Mouse (Mus musculus) kidney, postnatal 0 days (tissue): ENCODE measurements around the gene Nrd1. TPM values are rescaled to one million over a fixed set of nuclear protein-coding genes. Genes with fewer than 3 reads are reported as not detected.
A peak's percentile ranks its signal among the peaks of the same experiment; 100 is the strongest.

Experiments used
- ATAC-seq: fragments of 200-750 bp; cut with Nextera tagmentation; replicated peaks from 2 replicates; pipeline ENCODE4 v1.8.0; 2017; ENCODE audit warnings: low read depth, moderate number of reproducible peaks, moderate TSS enrichment, moderate library complexity; ENCODE audit not compliant: low FRiP score
- DNase-seq: peaks from one replicate; pipeline ENCODE4 v3.0.0-alpha.2; 2016; ENCODE audit warnings: low spot score
- H3K27ac ChIP-seq: fragments of 300-500 bp; sonication (generic); 2 replicates; pipeline ENCODE4 v1.5.1; 2014; ENCODE audit warnings: mild to moderate bottlenecking
- H3K27me3 ChIP-seq: fragments of 300-500 bp; sonication (generic); 2 replicates; pipeline ENCODE4 v1.6.1; 2014; ENCODE audit warnings: low read length, mixed read lengths; ENCODE audit not compliant: insufficient read depth
- H3K36me3 ChIP-seq: fragments of 300-500 bp; sonication (generic); 2 replicates; pipeline ENCODE4 v1.6.1; 2014; ENCODE audit warnings: low read length, mixed read lengths; ENCODE audit not compliant: insufficient read depth
- H3K4me1 ChIP-seq: fragments of 300-500 bp; sonication (generic); replicated peaks from 2 replicates; pipeline ENCODE4 v1.6.1; 2014; ENCODE audit warnings: antibody characterized with exemption, low read length, mixed read lengths; ENCODE audit not compliant: insufficient read depth
- H3K4me2 ChIP-seq: fragments of 300-500 bp; sonication (generic); 2 replicates; pipeline ENCODE4 v1.6.1; 2014; ENCODE audit warnings: mild to moderate bottlenecking, low read length, moderate library complexity, mixed read lengths
- H3K4me3 ChIP-seq: fragments of 300-500 bp; sonication (generic); replicated peaks from 2 replicates; pipeline ENCODE4 v1.5.1; 2014; ENCODE audit warnings: low read depth, low read length
- H3K9ac ChIP-seq: fragments of 300-500 bp; sonication (generic); 2 replicates; pipeline ENCODE4 v1.6.1; 2014; ENCODE audit warnings: low read depth, low read length
- H3K9me3 ChIP-seq: fragments of 300-500 bp; sonication (generic); replicated peaks from 2 replicates; pipeline ENCODE4 v1.6.1; 2016; ENCODE audit warnings: low read length, inconsistent platforms, mixed read lengths
- CTCF ChIP-seq: IDR thresholded peaks from 2 replicates; pipeline ENCODE4 v1.5.1; 2016; ENCODE audit warnings: antibody characterized with exemption, low read depth, mild to moderate bottlenecking, moderate library complexity
- WGBS: fragments of 180-500 bp; shearing (Covaris S2); extraction: QIAGEN DNeasy Blood & Tissue Kit; methylation state at CpG from one replicate; pipeline ENCODE4 v1.1.7; 2014; 5-methylcytosine and 5-hydroxymethylcytosine counted together
- polyA plus RNA-seq: library from polyadenylated mRNA; unstranded; fragments of >200 nt; fragmentation: Nextera tagmentation; extraction: Ambion mirVana; gene quantifications from 2 replicates; pipeline ENCODE4 v1.2.1, GENCODE M21; 2015

The Nrd1 gene
- polyA plus RNA-seq, 1 experiment from 2014 or later: 43.5 TPM

- Histone ChIP-seq H3K36me3 (peaks cover 14% of the 10 kb centered on the region), H3K9ac (no peak overlapping the region), H3K4me3 (no peak overlapping the region), H3K9me3 (no peaks in the 10 kb centered on the region), H3K4me1 (no peaks in the 10 kb centered on the region), H3K27me3 (no peaks in the 10 kb centered on the region), H3K4me2 (no peak overlapping the region), H3K27ac (no peak overlapping the region)
- no peak for ATAC-seq
- no peak for TF ChIP-seq CTCF
- no peak for DNase-seq
- WGBS: 82% methylated on average over 4 of the region's 4 CpGs
Measured at GRCm38 (mm10) chr4:109019301-109019700, 18.8 kb downstream of the Nrd1 start.

- WGBS: 75% methylated on average over 1 of the region's 1 CpGs
- TF ChIP-seq CTCF: no peak
- no peak overlapping the region for H3K4me3 ChIP-seq
- ATAC-seq: no peak
- H3K27ac ChIP-seq: no peak overlapping the region
- H3K9ac ChIP-seq: no peak overlapping the region
- no peaks in the 10 kb centered on the region for H3K9me3 ChIP-seq
- no peak overlapping the region for H3K4me2 ChIP-seq
- DNase-seq: no peak
- peaks cover 18% of the 10 kb centered on the region for H3K36me3 ChIP-seq
- H3K4me1 ChIP-seq: no peaks in the 10 kb centered on the region
- no peaks in the 10 kb centered on the region for H3K27me3 ChIP-seq
Measured at GRCm38 (mm10) chr4:109021976-109022375, 21.5 kb downstream of the Nrd1 start.

GRCm38 (mm10) chr4:109025061-109025460, 24.6 kb downstream of the Nrd1 start:
- Histone ChIP-seq H3K9me3 (no peaks in the 10 kb centered on the region), H3K27ac (no peak overlapping the region), H3K4me3 (no peak overlapping the region), H3K4me2 (no peak overlapping the region), H3K27me3 (no peaks in the 10 kb centered on the region), H3K36me3 (peaks cover 16% of the 10 kb centered on the region), H3K4me1 (no peaks in the 10 kb centered on the region), H3K9ac (no peak overlapping the region)
- ATAC-seq (no peak), DNase-seq (no peak)
- 64% methylated on average over 3 of the region's 3 CpGs for WGBS
- no peak for TF ChIP-seq CTCF

- no peaks in the 10 kb centered on the region for H3K4me1 ChIP-seq
- no peaks in the 10 kb centered on the region for H3K9me3 ChIP-seq
- no peak overlapping the region for H3K4me2 ChIP-seq
- H3K27me3 ChIP-seq: no peaks in the 10 kb centered on the region
- no peak overlapping the region for H3K9ac ChIP-seq
- DNase-seq (no peak), ATAC-seq (no peak)
- no peak for TF ChIP-seq CTCF
- 84% methylated on average over 3 of the region's 3 CpGs for WGBS
- H3K4me3 ChIP-seq: no peak overlapping the region
- peaks cover 16% of the 10 kb centered on the region for H3K36me3 ChIP-seq
- no peak overlapping the region for H3K27ac ChIP-seq
Measured at GRCm38 (mm10) chr4:109026543-109026942, 26.1 kb downstream of the Nrd1 start.

GRCm38 (mm10) chr4:109029857-109030256, 29.4 kb downstream of the Nrd1 start:
- Histone ChIP-seq H3K9ac (no peak overlapping the region), H3K36me3 (peaks cover 20% of the 10 kb centered on the region; the same call in 1 of the 2 replicates), H3K4me3 (no peak overlapping the region), H3K27ac (no peak overlapping the region), H3K4me1 (no peaks in the 10 kb centered on the region), H3K9me3 (no peaks in the 10 kb centered on the region), H3K27me3 (no peaks in the 10 kb centered on the region), H3K4me2 (no peak overlapping the region)
- ATAC-seq (no peak), DNase-seq (no peak)
- WGBS: 93% methylated on average over 2 of the region's 2 CpGs
- TF ChIP-seq CTCF: no peak

- no peak for TF ChIP-seq CTCF
- no peak overlapping the region for H3K4me3 ChIP-seq
Measured at GRCm38 (mm10) chr4:109030266-109030665, 29.8 kb downstream of the Nrd1 start.

GRCm38 (mm10) chr4:109036327-109036726, 35.9 kb downstream of the Nrd1 start:
- H3K27ac ChIP-seq: no peak overlapping the region
- TF ChIP-seq CTCF: peak; percentile 77
- H3K9me3 ChIP-seq: no peaks in the 10 kb centered on the region
- no peak overlapping the region for H3K4me3 ChIP-seq
- peaks cover 36% of the 10 kb centered on the region for H3K36me3 ChIP-seq
- H3K4me1 ChIP-seq: no peaks in the 10 kb centered on the region
- no peak overlapping the region for H3K4me2 ChIP-seq
- DNase-seq: peak; percentile 61
- no peak for ATAC-seq
- no peaks in the 10 kb centered on the region for H3K27me3 ChIP-seq
- no peak overlapping the region for H3K9ac ChIP-seq

More at GRCm38 (mm10) chr4:109030266-109030665, 29.8 kb downstream of the Nrd1 start:
- WGBS: 92% methylated on average over 2 of the region's 2 CpGs
- H3K4me2 ChIP-seq: no peak overlapping the region
- DNase-seq (no peak), ATAC-seq (no peak)
- H3K9me3 ChIP-seq: no peaks in the 10 kb centered on the region
- H3K4me1 ChIP-seq: no peaks in the 10 kb centered on the region
- no peak overlapping the region for H3K27ac ChIP-seq
- no peak overlapping the region for H3K9ac ChIP-seq
- H3K27me3 ChIP-seq: no peaks in the 10 kb centered on the region
- H3K36me3 ChIP-seq: peaks cover 19% of the 10 kb centered on the region; the same call in 1 of the 2 replicates
